Mouse (Mus musculus) G1E (cell line): ENCODE results near the gene Eva1a.

Experiments
- CTCF ChIP-seq: IDR thresholded peaks from 2 replicates; pipeline ENCODE4 v1.5.1; 2012; ENCODE audit warnings: low read depth, low read length, inconsistent platforms, mixed read lengths
- GATA1 ChIP-seq: IDR thresholded peaks from 2 replicates; pipeline ENCODE4 v1.6.1; 2012; ENCODE audit warnings: borderline replicate concordance, low read length, inconsistent platforms, mixed read lengths
- GATA2 ChIP-seq: IDR thresholded peaks from 2 replicates; pipeline ENCODE4 v1.6.1; 2012; ENCODE audit warnings: low read depth, low read length, inconsistent platforms, borderline replicate concordance

GRCm38 (mm10) chr6:82119322-82120162 lies 78.7 kb downstream of the Eva1a start:
- TF ChIP-seq GATA1 (no peak), CTCF (no peak), GATA2 (no peak)
